Mouse (Mus musculus): ENCODE measurements around the gene Soga3.

The Soga3 gene

GRCm38 (mm10) chr10:29143566-29144335, at the start of gene Soga3:
Gene Soga3 (plus strand): TSS chr10:29143839.
- no peak for DNase-seq (ENCODE audit: low spot score)

DNA sequence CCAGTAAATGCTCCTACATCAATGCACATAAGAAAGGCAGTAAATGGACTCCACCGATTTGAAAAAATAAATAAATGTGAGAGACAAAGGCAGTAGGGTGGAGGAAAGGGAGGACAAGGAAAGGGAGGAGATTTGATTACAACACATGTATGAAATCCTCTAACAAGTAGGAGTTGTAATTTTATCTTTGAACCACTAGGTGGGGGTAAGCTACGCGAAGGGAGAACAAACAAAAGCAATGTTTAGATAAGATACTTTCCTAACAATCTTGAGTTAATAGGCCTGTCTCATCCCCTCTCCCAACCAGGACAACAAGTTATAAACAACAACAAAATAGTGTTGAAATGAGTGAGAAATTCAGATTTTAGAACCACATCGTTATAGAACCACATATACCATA, 36.7 kb upstream of the Soga3 start:
- DNase-seq (ENCODE audit: low spot score), result no peak

DNA sequence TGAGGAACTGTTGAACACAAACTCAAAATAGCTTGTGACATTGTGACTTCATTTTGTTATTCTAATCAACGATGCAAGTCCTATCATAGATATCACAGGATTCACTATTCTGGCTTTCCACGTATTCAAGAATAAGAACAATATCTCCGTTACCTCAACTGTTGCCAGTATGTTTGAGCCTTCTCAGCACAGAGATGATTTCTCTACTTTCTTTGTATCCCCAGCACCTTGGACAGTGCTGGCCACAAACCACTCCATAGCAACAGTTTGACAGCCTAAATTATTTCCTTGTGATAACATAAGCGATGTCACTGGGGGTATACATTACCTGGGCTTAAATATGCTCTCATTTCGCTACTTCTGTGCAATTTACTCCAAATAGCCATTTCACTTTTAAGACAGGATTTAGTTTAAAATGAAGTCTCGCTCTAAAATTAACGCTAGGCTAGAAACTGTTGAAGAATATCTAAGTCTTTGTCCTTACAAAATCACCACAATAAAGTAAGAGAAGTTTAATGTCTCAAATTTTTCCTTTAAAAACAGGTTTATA, 1.0 kb upstream of the Soga3 start:
- no peak for DNase-seq (ENCODE audit: low spot score)

DNA sequence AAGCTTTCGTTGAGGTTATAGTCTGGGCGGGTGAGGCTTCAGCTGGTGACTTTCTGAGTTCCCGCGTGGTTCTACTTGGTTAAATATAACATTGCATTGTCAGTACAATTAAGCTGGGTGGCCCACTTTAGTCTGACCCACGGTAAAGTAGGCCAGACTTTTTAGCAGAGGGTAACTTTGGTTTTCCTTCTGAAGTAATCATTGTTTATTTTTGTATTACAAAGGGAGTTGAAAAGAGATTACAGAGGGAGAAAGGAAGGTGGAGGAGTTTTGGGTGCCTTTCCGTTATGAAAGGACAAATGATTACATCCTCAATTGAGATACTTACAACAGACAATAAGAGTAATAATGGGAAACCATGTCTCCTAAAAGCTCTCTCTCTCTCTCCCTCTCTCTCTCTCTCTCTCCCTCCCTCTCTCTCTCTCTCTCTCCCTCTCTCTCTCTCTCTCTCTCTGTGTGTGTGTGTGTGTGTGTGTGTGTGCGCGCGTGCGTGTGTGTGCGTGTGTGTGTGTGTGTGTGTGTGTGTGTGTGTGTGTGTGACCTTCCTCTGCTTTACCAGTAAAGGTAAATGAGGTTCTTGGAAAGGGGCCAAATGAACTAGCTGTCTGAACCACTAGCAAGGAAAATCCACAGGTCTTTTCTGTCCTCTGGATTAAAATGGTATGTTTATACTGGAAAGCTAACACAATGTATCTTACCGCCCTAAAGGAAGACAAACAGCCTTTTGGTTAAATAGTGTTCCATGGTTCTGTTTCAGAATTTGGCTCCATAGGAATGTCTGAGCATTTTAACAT, 1.2 kb downstream of the Soga3 start:
- DNase-seq (ENCODE audit: low spot score), result no peak

DNA sequence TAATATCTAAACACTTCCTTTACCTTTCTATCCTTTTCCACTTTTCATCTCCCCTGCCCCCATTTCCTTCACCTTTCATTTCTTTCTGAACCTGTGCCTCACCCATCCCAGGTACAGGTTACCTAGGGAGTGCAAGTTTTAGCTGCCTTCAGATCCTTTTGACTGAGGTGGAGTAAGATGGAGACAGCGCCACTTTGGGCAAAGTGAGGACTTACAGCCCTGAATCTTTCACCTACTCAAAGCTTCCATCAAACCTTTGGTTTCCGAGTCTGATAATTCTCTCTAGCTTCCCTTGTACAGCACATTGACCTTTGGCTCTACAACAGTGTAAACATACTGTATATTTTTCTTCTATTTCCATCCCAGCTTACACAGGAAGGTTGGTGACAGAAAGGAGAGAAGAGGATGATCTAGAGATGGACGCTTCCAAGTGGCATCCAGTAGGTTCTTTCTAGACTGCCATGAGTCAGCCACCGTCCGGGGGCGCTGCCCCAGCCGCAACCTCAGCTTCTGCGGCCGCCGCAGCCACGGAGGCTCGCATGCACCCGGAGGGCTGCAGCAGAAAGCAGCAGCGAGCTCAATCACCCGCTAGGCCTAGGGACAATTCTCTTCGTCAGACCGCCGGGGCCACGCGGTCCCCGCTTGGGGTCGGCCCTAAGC, 2.7 kb downstream of the Soga3 start:
- DNase-seq (ENCODE audit: low spot score), result no peak

GRCm38 (mm10) chr10:29146858-29147640, 3.4 kb downstream of the Soga3 start:
- peak; percentile 28 for DNase-seq (ENCODE audit: low spot score)

DNA sequence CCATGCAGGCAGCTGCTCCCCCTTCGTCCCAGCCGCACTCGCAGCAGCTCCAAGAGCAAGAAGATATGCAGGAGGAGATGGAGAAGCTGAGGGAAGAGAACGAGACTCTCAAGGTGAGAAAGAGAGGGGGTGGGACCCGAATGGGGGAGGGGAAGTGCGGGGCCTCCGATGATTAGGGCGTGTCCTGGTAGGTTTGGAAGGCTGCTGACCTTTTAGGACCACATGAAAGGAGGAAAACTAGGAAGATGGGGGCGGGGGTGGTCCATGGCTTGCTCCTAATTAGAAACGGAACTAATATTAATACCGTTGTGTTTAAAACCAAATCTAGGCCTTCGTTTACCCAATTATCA, 4.0 kb downstream of the Soga3 start:
- no peak for DNase-seq (ENCODE audit: low spot score)

DNA sequence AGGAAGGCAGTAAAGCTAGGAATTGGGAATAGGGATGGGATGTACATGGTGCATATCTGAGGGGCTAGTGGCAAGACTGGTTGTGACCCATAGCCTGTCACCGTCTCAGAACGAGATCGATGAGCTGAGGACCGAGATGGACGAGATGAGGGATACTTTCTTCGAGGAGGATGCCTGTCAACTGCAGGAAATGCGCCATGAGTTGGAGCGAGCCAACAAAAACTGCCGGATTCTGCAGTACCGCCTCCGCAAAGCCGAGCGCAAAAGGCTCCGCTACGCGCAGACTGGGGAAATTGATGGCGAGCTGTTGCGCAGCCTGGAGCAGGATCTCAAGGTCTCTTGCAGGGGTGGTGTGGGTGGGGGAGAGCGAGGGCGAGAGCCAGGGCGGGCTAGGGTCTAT, 4.4 kb downstream of the Soga3 start:
- no peak for DNase-seq (ENCODE audit: low spot score)

- DNase-seq (ENCODE audit: low spot score), result no peak
These were observed 11.7 kb downstream of the Soga3 start for GRCm38 (mm10) chr10:29155304-29155703.

DNA sequence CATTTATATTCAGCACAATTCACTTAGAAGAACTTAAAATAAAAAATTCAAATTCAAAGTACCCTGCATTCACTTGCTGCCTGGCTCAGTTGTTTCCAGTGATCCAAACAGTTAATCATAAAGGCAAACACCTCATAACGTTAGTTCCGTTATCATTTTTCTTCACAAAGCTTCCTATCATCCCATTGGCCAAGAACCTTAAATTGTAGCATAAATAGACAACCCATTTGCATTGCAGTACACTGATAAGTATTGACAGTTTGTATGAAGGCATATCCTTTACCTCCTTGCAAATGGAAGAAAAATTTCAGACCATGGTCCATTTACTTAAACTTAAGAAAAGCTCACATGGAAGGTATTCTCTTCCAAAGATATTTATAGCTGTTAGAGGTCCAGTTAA, 18.0 kb downstream of the Soga3 start:
- peak; percentile 3 for DNase-seq (ENCODE audit: low spot score)

- no peak for DNase-seq (ENCODE audit: low spot score)
These were observed 30.1 kb downstream of the Soga3 start for GRCm38 (mm10) chr10:29173778-29174177.

DNA sequence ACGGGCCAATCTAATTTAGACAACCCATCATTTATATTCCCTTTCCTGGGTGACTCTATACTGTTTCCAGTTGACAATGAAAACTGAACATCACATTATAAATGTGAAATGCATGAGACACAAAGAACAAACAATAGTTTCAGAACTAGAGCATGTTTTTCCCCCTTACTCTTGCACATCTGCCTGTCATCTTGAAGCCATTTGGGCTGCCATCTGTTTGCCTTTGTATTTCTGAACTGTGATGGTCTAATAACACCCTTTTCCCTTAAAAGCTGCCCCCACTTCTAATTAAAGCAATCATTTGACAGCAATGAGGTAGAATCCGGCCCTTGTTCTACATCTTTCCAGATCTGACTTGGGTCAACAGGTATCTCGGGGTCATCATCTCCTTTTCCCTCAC, 32.0 kb downstream of the Soga3 start:
- no peak for DNase-seq (ENCODE audit: low spot score)

DNA sequence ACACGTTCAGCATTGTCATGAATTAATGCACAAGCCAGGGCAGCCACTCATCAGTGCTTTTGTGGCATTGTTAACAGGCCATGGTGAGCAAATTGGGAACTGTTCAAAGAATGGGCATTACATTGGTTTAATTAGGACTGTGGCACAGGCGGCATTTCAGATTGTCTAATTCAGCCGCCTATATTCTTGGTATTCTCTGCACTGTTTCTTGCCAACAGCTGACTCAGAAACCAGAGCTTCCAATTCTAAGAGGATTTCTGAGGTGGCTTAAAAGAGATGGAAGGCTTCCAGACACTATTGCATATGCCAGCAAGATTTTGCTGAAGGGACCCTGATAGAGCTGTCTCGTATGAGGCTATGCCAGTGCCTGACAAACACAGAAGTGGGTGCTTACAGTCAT, 33.2 kb downstream of the Soga3 start:
- no peak for DNase-seq (ENCODE audit: low spot score)

DNA sequence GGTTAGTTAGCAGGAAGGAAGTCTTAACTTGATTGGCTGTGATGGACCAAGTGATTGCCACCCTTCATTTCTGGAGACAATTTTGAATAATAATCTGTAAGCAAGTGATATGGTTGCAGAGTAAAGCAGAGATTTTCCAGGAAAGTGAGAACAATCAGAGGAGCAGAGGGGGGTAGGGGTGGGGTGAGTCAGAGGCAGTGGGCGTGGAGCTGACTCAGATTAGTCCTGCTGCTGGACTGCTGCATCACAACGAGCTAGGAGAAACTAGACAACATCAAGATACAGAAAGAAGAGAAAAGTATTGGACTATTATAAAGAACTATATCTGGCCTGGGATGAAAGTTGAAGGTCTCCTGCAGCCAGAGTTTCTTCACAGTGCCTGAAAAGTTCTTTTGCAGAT, 34.4 kb downstream of the Soga3 start:
- no peak for DNase-seq (ENCODE audit: low spot score)

DNA sequence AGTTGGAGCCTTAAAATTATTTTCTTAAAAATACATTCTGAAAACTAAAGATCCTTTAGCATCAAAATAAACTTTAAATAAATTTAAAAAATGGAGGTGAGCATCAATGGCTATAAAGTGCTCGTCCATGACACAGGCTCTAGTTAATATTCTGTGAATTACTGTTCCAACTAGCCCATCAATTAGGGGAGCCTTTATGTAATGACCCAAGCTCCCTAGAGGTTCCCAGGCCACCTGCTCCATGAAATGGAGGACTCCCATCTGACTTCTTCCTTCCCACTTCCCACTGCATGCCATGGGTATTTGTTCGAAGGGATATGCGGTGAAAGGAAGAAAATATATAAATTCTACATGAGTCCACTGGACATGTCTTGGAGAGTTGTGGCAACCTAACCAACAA, 36.6 kb downstream of the Soga3 start:
- no peak for DNase-seq (ENCODE audit: low spot score)

DNA sequence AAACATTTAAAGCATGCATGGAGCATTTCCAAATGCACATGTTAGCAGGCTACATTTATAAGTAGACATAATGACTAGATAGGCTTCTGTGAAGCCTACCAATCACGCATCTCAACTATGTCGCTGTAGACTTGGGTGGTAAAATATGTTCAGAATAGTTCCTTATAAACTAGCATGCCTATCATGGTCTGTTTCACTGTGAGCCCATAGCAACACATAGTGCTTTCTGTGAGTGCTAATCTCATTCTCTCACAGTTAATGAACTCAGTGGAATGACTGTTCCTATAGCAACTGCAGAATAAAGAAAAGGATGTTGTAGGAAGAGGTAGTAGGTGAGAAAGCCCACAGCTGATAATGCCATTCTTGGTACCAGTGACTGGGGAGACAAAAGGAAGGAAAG, 37.4 kb downstream of the Soga3 start:
- DNase-seq (ENCODE audit: low spot score), result no peak

- DNase-seq (ENCODE audit: low spot score), result no peak
These were observed 50.1 kb downstream of the Soga3 start for GRCm38 (mm10) chr10:29193769-29194168.

- no peak for DNase-seq (ENCODE audit: low spot score)
These were observed 53.2 kb downstream of the Soga3 start for GRCm38 (mm10) chr10:29196811-29197210.

- no peak for DNase-seq (ENCODE audit: low spot score)
These were observed 55.0 kb downstream of the Soga3 start, which contains the start of gene Gm49353 for GRCm38 (mm10) chr10:29198642-29199041. Gene Gm49353 (plus strand): TSS chr10:29198954.

DNA sequence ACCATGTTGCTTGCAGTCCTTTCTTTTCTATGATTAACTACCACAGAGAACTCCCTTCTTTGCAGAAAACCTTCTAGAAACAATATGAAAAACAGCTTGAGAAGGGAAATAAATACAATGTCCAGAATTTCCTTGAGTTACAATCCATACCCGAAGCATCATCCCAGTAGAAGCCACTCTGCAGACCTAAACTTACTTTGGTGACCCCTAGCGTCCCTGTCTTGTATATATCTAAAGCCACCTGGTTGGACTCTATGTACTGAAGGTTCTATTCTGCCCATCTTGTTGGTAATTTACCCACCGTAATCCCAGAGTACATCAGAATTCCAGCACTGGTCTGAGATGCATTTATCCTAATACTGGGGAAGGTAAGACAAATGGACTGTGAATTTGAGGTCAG, 56.2 kb downstream of the Soga3 start:
- no peak for DNase-seq (ENCODE audit: low spot score)

DNA sequence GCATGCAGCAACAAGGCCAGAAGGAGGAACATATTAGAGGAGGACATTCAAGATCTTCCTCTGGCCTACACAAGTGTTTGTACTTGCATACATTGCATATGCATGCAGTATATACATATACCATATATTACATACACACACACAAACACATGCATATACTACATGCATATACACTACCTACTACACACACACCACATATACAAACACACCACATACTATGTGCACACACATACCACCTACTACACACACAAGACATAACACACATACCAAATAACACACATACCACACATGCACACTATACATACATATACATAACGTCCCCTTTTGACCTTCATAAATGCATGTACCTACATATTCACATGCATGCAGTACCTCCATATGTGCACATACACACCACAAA, 57.0 kb downstream of the Soga3 start:
- no peak for DNase-seq (ENCODE audit: low spot score)

- DNase-seq (ENCODE audit: low spot score), result peak; percentile 1
These were observed 63.1 kb downstream of the Soga3 start for GRCm38 (mm10) chr10:29206730-29207129.

Measured in c-Kit-positive CD71-positive TER-119-positive erythroid progenitor cells, embryonic 14.5 days (primary cell).